Mouse (Mus musculus) embryonic facial prominence, embryonic 12.5 days (tissue): ENCODE measurements around the gene 1110065P20Rik. TPM values are rescaled to one million over a fixed set of nuclear protein-coding genes. Genes with fewer than 3 reads are reported as not detected.
A peak's percentile ranks its signal among the peaks of the same experiment; 100 is the strongest.

Source experiments
- ATAC-seq: fragments of 200-750 bp; cut with Nextera tagmentation; 2 replicates; pipeline ENCODE4 v1.8.0; 2017; ENCODE audit not compliant: insufficient number of reproducible peaks, insufficient read depth, low FRiP score, low TSS enrichment
- H3K27ac ChIP-seq: fragments of 300-500 bp; sonication (generic); 2 replicates; pipeline ENCODE4 v1.5.1; 2016; ENCODE audit warnings: mild to moderate bottlenecking
- H3K27me3 ChIP-seq: fragments of 300-500 bp; sonication (generic); 2 replicates; pipeline ENCODE4 v1.6.1; 2016; ENCODE audit warnings: mild to moderate bottlenecking, moderate library complexity
- H3K36me3 ChIP-seq: fragments of 300-500 bp; sonication (generic); 2 replicates; pipeline ENCODE4 v1.6.1; 2016; ENCODE audit warnings: mild to moderate bottlenecking
- H3K4me1 ChIP-seq: fragments of 300-500 bp; sonication (generic); 2 replicates; pipeline ENCODE4 v1.6.1; 2016
- H3K4me2 ChIP-seq: fragments of 300-500 bp; sonication (generic); replicated peaks from 2 replicates; pipeline ENCODE4 v1.6.1; 2016; ENCODE audit warnings: mild to moderate bottlenecking, moderate library complexity
- H3K4me3 ChIP-seq: fragments of 300-500 bp; sonication (generic); 2 replicates; pipeline ENCODE4 v1.5.1; 2016; ENCODE audit warnings: mild to moderate bottlenecking
- H3K9ac ChIP-seq: fragments of 300-500 bp; sonication (generic); 2 replicates; pipeline ENCODE4 v1.6.1; 2016; ENCODE audit warnings: mild to moderate bottlenecking, moderate library complexity
- H3K9me3 ChIP-seq: fragments of 300-500 bp; sonication (generic); 2 replicates; pipeline ENCODE4 v1.6.1; 2016; ENCODE audit warnings: mild to moderate bottlenecking, moderate library complexity
- WGBS: fragments of 180-500 bp; shearing (Covaris S2); methylation state at CpG from one replicate; pipeline ENCODE4 v1.1.7; 2016; 5-methylcytosine and 5-hydroxymethylcytosine counted together
- polyA plus RNA-seq: library from polyadenylated mRNA; unstranded; fragments of >200 nt; fragmentation: Nextera tagmentation; extraction: Ambion mirVana; gene quantifications from 2 replicates; pipeline ENCODE4 v1.2.1, GENCODE M21; 2016

1110065P20Rik gene
- polyA plus RNA-seq = 62.6 and 62.8 TPM in 2 replicates

DNA sequence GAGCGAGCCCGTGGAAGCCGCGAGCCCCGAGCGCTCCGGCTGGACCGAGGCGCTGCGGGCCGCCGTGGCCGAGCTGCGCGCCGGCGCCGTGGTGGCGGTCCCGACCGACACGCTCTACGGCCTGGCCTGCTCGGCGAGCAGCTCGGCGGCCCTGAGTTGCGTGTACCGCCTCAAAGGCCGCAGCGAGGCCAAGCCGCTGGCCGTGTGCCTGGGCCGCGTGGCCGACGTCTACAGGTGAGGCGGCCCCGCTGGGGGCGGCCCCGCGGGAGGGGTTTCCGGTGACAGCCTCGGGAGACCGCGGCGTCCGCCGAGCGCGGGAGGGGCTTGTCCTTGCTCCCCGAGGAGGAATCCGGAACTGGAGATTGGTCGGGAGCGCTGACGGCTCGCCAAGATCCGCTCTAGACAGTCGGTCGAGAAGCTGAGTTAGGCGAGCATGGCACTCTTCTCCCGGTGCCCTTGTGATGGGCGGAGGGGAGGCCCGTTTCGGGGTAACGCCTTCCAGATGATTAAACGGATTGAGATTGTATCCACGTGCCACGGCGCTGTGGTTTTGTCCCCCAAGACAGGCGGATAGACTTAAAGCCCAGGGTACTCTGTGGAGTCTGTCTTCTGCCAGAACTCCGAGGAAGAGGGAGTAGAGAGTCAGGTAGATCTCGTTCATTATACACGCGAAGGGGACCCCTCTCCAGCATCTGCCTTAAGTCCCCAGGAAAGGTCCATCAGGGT lies at the start of gene 1110065P20Rik:
Gene 1110065P20Rik (minus strand): TSS at position 264 of the 726 bp plus-strand sequence.
- WGBS = under 1% methylated on average over 75 of the region's 75 CpGs
- H3K27ac ChIP-seq = peak within 1 kb of the TSS; percentile 91
- H3K4me3 ChIP-seq = peak within 1 kb of the TSS; percentile 100
- peaks cover 25% of the 10 kb centered on the region for H3K36me3 ChIP-seq
- H3K4me2 ChIP-seq = peak within 1 kb of the TSS; percentile 86
- ATAC-seq = peak; percentile 42; the same call in 1 of the 2 replicates
- H3K9me3 ChIP-seq = no peaks in the 10 kb centered on the region
- H3K27me3 ChIP-seq = no peaks in the 10 kb centered on the region
- peaks cover 22% of the 10 kb centered on the region for H3K4me1 ChIP-seq
- H3K9ac ChIP-seq = peak within 1 kb of the TSS; percentile 93

DNA sequence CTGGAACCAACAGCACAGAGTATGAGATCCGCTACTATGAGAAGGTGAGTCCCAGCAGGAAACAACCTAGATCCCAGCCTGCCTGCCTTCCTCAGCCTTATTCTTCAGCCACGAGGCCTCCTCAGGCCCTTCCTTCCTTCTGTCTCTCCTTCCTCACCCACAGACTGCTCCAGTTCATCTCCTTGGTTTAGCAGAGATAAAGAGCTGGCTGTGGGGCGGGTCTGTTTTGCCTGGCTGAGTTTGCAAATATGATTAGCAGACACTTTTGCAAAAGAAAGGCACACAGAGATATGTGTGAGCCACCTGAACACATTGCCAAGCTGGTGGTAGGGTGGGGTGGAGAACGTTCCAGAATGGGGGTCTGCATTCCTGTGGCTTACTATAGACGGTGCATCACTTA lies 48.9 kb upstream of the 1110065P20Rik start:
- Histone ChIP-seq H3K27ac (no peak overlapping the region), H3K4me2 (no peak overlapping the region), H3K4me1 (peaks cover 2% of the 10 kb centered on the region), H3K36me3 (no peaks in the 10 kb centered on the region), H3K27me3 (peaks cover 64% of the 10 kb centered on the region), H3K9me3 (no peaks in the 10 kb centered on the region), H3K4me3 (no peak overlapping the region), H3K9ac (no peak overlapping the region)
- 56% methylated on average over 5 of the region's 5 CpGs for WGBS
- no peak for ATAC-seq

DNA sequence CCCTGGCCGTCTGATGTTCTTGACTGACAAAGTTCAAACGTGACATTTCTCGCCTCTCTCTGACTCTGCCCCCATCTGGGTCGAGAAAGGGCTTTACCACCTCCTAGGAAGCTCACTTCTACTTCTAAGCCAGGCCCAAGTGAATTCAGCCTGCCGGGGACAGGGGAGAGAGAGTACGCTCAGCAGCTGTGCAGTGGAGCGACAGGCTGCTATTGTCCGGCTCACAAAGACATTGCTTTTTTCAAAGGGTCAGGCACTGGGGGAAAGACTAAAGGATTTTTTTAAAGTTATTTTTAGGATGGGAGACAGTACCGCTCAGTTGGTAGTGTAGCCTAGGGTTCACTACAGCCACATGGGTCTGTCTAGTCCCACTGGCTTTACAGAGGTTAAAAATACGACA lies 47.4 kb upstream of the 1110065P20Rik start:
- no peak for ATAC-seq
- H3K9me3 ChIP-seq = no peaks in the 10 kb centered on the region

DNA sequence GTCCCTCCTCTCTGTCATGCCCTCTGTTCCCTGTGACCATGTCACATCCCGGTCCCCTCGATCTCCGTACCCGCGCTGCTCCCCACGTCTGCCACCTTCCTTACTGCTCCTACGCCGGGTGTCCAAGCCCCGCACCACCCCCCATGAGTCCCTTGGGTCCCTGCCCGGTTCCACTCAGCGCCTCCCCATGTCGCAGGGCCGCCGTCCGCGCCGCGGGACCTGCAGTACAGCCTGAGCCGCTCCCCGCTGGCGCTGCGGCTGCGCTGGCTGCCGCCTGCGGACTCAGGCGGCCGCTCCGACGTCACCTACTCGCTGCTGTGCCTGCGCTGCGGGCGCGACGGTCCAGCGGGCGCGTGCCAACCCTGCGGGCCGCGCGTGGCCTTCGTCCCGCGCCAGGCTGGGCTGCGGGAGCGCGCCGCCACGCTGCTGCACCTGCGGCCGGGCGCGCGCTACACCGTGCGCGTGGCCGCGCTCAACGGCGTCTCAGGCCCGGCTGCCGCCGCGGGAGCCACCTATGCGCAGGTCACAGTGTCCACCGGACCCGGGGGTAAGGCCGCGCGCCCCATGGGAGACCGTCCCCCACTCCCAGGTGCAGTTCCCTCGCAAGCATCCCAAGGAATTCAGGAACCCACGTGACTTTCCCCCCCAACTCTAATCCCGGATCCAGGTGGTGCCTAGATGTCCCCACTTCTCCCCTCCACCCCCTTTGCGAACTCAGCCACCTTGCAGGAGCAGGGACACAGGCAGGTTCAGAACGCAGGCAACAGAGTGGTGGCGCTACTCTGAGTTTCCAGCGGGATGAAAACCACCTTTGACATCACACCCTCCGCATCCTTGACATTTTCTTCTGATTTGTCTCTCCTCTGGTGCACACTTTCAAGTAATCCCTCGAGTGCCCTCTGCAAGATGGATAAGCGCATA lies 43.8 kb upstream of the 1110065P20Rik start:
- Histone ChIP-seq H3K4me2 (peak overlapping the region; percentile 80), H3K9me3 (no peaks in the 10 kb centered on the region), H3K4me3 (peak overlapping the region; percentile 47), H3K9ac (peak overlapping the region; percentile 30; the same call in 1 of the 2 replicates), H3K27ac (no peak overlapping the region), H3K4me1 (peaks cover 9% of the 10 kb centered on the region), H3K36me3 (no peaks in the 10 kb centered on the region), H3K27me3 (peaks cover 85% of the 10 kb centered on the region)
- ATAC-seq = no peak
- WGBS = 2% methylated on average over 83 of the region's 83 CpGs

More for the DNA sequence above, 47.4 kb upstream of the 1110065P20Rik start:
- Histone ChIP-seq H3K4me1 (peaks cover 9% of the 10 kb centered on the region), H3K4me3 (no peak overlapping the region), H3K27me3 (peaks cover 68% of the 10 kb centered on the region), H3K27ac (no peak overlapping the region), H3K9ac (no peak overlapping the region), H3K4me2 (no peak overlapping the region), H3K36me3 (no peaks in the 10 kb centered on the region)
- 38% methylated on average over 10 of the region's 10 CpGs for WGBS

DNA sequence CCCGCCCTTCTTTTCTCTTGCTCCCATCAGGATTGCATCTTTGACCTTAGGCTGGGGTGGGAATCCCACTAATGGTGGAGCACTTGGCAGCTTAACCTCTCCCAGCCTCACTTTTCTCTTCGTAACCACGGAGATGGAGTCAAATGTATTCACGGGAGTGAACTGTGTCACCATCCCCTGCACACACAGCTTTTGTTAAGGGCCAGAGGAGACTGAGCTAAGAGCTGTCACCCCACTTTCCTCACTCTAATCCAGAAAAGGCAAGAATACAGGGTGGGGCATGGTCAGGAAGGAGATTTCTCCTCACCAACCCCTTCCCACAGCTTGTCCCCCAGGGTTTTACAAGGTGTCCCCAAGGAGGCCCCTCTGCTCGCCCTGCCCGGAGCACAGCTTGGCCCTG lies 42.8 kb upstream of the 1110065P20Rik start:
- peaks cover 9% of the 10 kb centered on the region for H3K4me1 ChIP-seq
- WGBS = 38% methylated on average over 6 of the region's 6 CpGs
- H3K27ac ChIP-seq = no peak overlapping the region
- no peaks in the 10 kb centered on the region for H3K9me3 ChIP-seq
- H3K4me3 ChIP-seq = no peak overlapping the region; the same call in 1 of the 2 replicates
- H3K27me3 ChIP-seq = peaks cover 78% of the 10 kb centered on the region
- no peaks in the 10 kb centered on the region for H3K36me3 ChIP-seq
- no peak overlapping the region for H3K9ac ChIP-seq
- ATAC-seq = no peak
- no peak overlapping the region for H3K4me2 ChIP-seq

DNA sequence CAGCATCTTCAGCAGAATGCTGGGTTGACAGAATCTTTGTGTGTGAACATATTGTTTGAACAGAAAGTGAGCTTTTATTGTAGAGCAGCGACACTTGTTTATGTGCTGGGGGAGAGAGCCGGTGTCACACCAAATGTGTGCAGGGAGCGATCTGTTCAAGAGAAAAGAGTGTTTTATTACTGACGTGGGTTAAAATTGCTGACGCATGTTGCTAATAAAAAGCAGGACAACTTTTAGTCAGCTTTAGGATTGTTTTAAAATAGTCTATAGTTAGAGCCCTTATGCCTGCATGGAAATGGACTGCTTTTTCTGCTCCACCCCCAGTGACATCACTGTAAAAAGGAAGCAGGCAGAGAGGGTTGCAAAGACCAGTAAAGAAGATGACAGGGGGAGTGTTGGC lies 39.8 kb upstream of the 1110065P20Rik start:
- peaks cover 70% of the 10 kb centered on the region for H3K27me3 ChIP-seq
- no peaks in the 10 kb centered on the region for H3K36me3 ChIP-seq
- ATAC-seq = no peak
- H3K4me3 ChIP-seq = no peak overlapping the region
- H3K27ac ChIP-seq = no peak overlapping the region
- peaks cover 9% of the 10 kb centered on the region for H3K4me1 ChIP-seq
- no peaks in the 10 kb centered on the region for H3K9me3 ChIP-seq
- no peak overlapping the region for H3K9ac ChIP-seq
- WGBS = 74% methylated on average over 5 of the region's 5 CpGs
- H3K4me2 ChIP-seq = no peak overlapping the region

DNA sequence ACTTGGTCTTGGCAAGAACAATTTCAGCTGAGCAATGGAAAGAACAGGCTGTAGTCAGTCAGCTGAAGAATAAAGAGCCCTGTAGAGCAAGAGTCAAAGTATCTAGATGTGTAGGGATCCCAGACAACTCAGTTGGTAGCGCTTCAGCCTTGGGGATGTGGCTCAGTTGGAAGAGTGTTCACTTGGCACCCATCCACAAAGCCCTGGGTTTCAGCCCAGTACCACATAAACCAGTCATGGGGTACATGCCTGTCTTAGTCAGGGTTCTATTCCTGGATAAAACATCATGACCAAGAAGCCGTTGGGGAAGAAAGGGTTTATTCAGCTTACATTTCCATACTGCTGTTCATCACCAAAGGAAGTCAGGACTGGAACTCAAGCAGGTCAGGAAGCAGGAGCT lies 38.9 kb upstream of the 1110065P20Rik start:
- no peak for ATAC-seq
- Histone ChIP-seq H3K4me2 (no peak overlapping the region), H3K27ac (no peak overlapping the region), H3K4me3 (no peak overlapping the region), H3K9me3 (no peaks in the 10 kb centered on the region), H3K27me3 (peaks cover 68% of the 10 kb centered on the region), H3K4me1 (peaks cover 7% of the 10 kb centered on the region), H3K36me3 (no peaks in the 10 kb centered on the region), H3K9ac (no peak overlapping the region)
- 90% methylated on average over 2 of the region's 2 CpGs for WGBS

DNA sequence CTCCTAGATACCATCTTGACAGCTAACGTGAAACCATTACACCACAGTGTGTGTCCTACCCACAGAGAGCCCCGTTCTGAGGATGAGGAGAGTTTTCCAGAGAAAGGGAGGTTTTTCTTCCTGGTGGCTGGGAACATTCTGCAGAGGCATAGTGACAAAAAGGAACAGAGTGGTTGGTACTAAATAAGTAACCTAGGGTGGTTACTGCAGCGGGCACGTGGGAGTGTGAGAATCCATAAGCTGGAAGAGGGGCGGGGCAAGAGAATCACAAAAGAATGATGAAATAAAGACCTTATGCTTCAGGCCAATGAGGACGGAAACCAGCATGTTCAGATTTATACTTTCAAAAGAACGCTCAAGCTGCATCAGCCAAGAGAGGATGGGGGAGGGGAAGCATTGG lies 37.7 kb upstream of the 1110065P20Rik start:
- no peaks in the 10 kb centered on the region for H3K9me3 ChIP-seq
- H3K4me3 ChIP-seq = no peak overlapping the region
- peaks cover 65% of the 10 kb centered on the region for H3K27me3 ChIP-seq
- no peak overlapping the region for H3K27ac ChIP-seq
- no peaks in the 10 kb centered on the region for H3K4me1 ChIP-seq
- H3K36me3 ChIP-seq = no peaks in the 10 kb centered on the region
- H3K9ac ChIP-seq = no peak overlapping the region
- no peak overlapping the region for H3K4me2 ChIP-seq
- no peak for ATAC-seq
- 73% methylated on average over 7 of the region's 7 CpGs for WGBS

DNA sequence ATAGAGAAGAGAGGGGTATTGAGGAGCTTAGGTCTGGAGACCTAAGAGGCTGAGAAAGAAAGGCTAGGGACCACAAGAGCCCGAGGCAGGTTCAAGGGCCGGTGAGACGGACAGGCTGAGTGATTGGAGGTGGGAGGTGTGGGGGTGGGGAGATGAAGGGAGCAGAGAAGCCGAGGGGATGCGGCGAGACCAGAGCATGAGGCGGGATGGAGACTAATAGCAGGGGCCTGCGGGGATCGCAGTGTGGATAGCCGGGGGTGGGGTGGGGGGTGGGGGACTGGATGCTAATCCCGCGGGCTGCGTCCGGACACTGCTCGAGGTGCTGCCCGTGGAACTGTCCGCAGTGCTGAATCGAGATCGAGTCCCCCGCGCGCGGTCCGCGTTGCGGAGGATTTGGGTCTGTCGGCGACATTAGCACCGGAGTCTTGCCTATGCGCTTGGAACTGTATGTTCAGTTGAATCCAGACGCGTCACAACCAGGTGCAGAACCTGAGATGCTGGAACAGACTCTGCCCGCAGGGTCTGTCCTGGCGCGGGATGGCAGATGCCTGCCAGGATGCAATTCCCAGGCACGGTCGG lies 31.2 kb upstream of the 1110065P20Rik start:
- under 1% methylated on average over 37 of the region's 37 CpGs for WGBS
- ATAC-seq = 0 out of 2 replicates have a peak, but pooled peaks have one; percentile 19
- no peaks in the 10 kb centered on the region for H3K36me3 ChIP-seq
- no peaks in the 10 kb centered on the region for H3K9me3 ChIP-seq
- no peak overlapping the region for H3K9ac ChIP-seq
- no peak overlapping the region for H3K27ac ChIP-seq
- peak overlapping the region; percentile 66 for H3K4me2 ChIP-seq
- peak overlapping the region; percentile 33 for H3K4me3 ChIP-seq
- peaks cover 78% of the 10 kb centered on the region for H3K27me3 ChIP-seq
- peaks cover 13% of the 10 kb centered on the region for H3K4me1 ChIP-seq

DNA sequence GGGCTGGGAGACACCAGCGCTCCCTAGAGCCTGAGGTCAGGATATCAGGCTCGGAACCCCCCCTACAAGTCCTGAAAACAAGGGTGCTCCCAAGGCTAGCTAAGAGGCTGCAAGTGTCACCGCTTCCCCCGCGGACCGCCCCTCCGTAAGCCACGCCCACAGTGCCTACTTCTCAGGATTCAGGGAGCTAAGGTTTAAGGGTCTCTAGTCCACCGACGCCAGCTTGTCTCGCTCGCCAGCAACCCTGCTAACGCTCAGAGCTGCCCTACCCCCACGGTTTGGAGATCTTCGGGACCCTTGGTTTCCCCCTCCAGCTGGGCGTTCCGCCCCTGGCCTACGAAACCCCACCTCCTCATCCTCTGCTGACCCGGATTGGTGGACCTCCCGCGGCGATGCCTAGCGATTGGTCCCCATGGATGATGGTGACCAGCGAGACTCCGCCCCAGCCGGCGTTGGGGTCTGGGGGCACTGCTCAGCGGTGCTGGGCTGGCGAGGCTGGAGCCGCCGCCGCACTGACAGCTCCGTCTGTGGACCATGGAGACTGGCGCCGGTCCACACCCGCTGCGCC lies 30.4 kb upstream of the 1110065P20Rik start:
- peak; percentile 74; the same call in 1 of the 2 replicates for ATAC-seq
- no peak overlapping the region for H3K9ac ChIP-seq
- peaks cover 72% of the 10 kb centered on the region for H3K27me3 ChIP-seq
- no peaks in the 10 kb centered on the region for H3K9me3 ChIP-seq
- H3K36me3 ChIP-seq = no peaks in the 10 kb centered on the region
- no peak overlapping the region for H3K27ac ChIP-seq
- peaks cover 13% of the 10 kb centered on the region for H3K4me1 ChIP-seq
- H3K4me2 ChIP-seq = peak overlapping the region; percentile 66
- under 1% methylated on average over 37 of the region's 37 CpGs for WGBS
- peak overlapping the region; percentile 33 for H3K4me3 ChIP-seq

DNA sequence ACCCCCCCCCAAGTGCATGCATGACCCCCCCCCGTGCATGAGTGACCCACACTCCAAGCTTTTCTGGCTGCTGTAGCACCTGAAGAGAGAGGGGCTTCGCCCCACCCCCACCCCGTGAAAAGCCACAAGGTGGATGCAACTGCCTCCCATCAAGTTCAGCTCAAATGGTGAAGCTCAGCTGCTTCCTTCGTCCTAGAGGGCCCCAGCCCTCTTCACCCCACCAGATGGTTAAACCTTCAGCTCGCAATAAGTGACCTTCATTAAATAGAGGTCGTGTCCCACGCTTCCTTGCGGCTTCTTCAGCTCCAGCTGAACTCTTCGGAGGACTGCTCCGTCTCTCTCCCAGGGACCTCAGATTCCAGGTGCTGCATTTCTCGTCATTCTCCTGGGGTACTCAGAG lies 29.6 kb upstream of the 1110065P20Rik start, which contains the start of gene Epha10:
Gene Epha10 (plus strand): TSS at position 301 of the 400 bp plus-strand sequence.
- peak within 1 kb of the TSS; percentile 66 for H3K4me2 ChIP-seq
- H3K4me1 ChIP-seq = peaks cover 13% of the 10 kb centered on the region
- ATAC-seq = no peak
- 7% methylated on average over 11 of the region's 11 CpGs for WGBS
- no peak within 1 kb of the TSS for H3K27ac ChIP-seq
- peaks cover 64% of the 10 kb centered on the region for H3K27me3 ChIP-seq
- H3K36me3 ChIP-seq = no peaks in the 10 kb centered on the region
- H3K9ac ChIP-seq = no peak within 1 kb of the TSS
- peak within 1 kb of the TSS; percentile 33 for H3K4me3 ChIP-seq
- H3K9me3 ChIP-seq = no peaks in the 10 kb centered on the region
